Comparison of ENCODE assay signal across 8 mouse cellular contexts in the genomic region with DNA sequence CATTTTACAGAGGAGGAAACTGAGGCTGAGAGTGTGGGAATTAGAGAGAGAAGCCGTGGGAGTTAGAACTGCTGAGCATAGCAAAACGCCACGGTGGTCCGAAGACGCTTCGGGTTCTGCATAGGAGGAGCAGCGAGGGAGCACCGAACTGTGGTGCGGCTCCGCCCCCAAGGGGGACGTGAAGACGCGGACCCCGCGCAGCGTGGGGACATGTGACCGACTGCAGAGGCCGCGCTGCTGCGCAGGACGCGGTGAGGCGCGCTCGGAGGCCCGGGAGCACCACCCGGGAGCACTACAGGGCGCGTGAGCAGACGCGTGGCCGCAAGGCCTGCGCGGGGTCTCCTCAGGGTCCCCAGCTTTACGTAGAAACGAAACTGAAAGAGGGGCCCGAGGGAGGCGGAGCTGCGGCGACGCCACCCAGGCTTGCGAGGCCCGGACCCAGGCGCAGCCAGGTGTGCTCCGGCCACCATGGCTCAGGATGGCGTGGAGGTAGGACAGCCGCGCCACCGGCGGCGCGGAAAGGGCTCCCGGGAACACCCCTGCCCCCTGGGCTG. TPM values are rescaled to one million over a fixed set of nuclear protein-coding genes. Genes with fewer than 3 reads are reported as not detected.
A peak's percentile ranks its signal among the peaks of the same experiment; 100 is the strongest.
DNase-seq lines count a peak whose midpoint lies in the region; ATAC-seq lines count a peak whose summit lies in the region.

A gene (plus strand): TSS at position 195 of the 554 bp plus-strand sequence.

- intact Hi-C loops in left cerebral cortex, postnatal 36 days (cut with DNase I), result no loop called here

- peak; percentile 69 for ATAC-seq in inflammation-experienced regulatory T-cells, adult 6 months
- peak; percentile 74 for ATAC-seq in megakaryocyte progenitor cell, adult 5-6 weeks (replicated peaks; ENCODE audit: poor library complexity)

- H3K27me3 ChIP-seq in splenic B cell, adult 2 months (ENCODE audit: control insufficient read depth, insufficient read depth, low read length, poor library complexity, severe bottlenecking), result no peaks in the 10 kb centered on the region

- peak; percentile 35 for DNase-seq in kidney, adult 11 months
- DNase-seq in kidney, adult 8-10 months, result no peak
- peak; percentile 70 for DNase-seq in cerebellum, adult 11 months
- peak; percentile 61 to 69 for DNase-seq in frontal cortex, postnatal 14 days (ENCODE audit: low spot score in 2 of 2)
- peak; percentile 82 to 84 for DNase-seq in left cerebral cortex, postnatal 36 days (ENCODE audit: low spot score in 2 of 2)
- DNase-seq in splenic B cell, adult 2 months (ENCODE audit: low read depth, low spot score), result peak; percentile 72

- H3K36me3 ChIP-seq in splenic B cell, adult 2 months (ENCODE audit: control insufficient read depth, insufficient read depth, low read length, poor library complexity, severe bottlenecking), result peaks cover 3% of the 10 kb centered on the region

RNA-seq across cellular contexts. Expression of the gene that starts here (rescaled TPM):
- polyA plus RNA-seq in inflammation-experienced regulatory T-cells, adult 6 months (2017; shearing (Covaris generic)), result 10 to 100 TPM in 2 of 3 experiments, 1 to 10 TPM in 1; 9.9 to 16.8 (median 14.3) TPM
- 10 to 100 TPM; 65.7 to 90.2 TPM for total RNA-seq in left cerebral cortex, postnatal 36 days (2021)
- 11.8 and 16.3 TPM in 2 replicates for total RNA-seq in megakaryocyte progenitor cell, adult 5-6 weeks (2015)
- 18.1 and 24.1 TPM in 2 replicates for total RNA-seq in megakaryocyte progenitor cell, adult 5-6 weeks (2017)

Comparison
In these comparisons a context has a peak if more than half of its experiments do, and no peak if none do; other contexts are left out.
1. DNase-seq: peak in kidney, adult 11 months (single experiment), cerebellum, adult 11 months (single experiment), frontal cortex, postnatal 14 days (2 of 2), left cerebral cortex, postnatal 36 days (2 of 2) and splenic B cell, adult 2 months (single experiment); none in kidney, adult 8-10 months (0 of 2).